Mouse (Mus musculus) kidney, adult 2 months (tissue): ENCODE measurements around the gene Ttll7.

Experiments
- CTCF ChIP-seq: fragments of 200-500 bp; conservative IDR thresholded peaks from 2 replicates; pipeline ENCODE4 v1.5.1; 2011; ENCODE audit warnings: low read depth, mild to moderate bottlenecking, control low read depth, low read length, moderate library complexity, mixed read lengths; ENCODE audit not compliant: insufficient read depth, insufficient read length
- POLR2A ChIP-seq: fragments of 200-500 bp; IDR thresholded peaks from one replicate; pipeline ENCODE4 v1.6.1; 2011; ENCODE audit warnings: low read depth, low read length, control low read depth

DNA sequence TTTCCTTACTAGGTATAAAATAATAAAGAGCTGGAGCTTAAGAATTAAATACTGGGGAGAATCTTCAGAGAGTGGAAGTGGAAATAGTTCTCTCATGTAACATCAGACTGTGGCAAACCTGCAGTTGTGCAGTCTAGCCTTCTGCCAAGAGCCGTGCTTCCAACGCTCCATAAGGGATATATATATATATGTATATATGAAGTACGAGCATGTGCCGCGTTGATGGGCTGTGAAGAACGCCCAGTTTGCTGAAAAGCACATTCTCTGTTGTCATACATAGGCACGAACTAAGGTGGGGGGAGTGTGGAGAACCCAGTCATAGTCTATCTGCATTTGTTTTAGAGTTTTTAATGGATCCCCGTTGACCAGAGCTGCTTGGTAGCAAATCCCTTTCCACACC, 104.6 kb downstream of the Ttll7 start:
- no peak for TF ChIP-seq POLR2A
- TF ChIP-seq CTCF, result no peak
